Mouse (Mus musculus) midbrain, embryonic 14.5 days (tissue): ENCODE results near the gene Dnm2. TPM values are rescaled to one million over a fixed set of nuclear protein-coding genes. Genes with fewer than 3 reads are reported as not detected.
A peak's percentile ranks its signal among the peaks of the same experiment; 100 is the strongest.

Experiments
- ATAC-seq: fragments of 200-750 bp; cut with Nextera tagmentation; 2 replicates; pipeline ENCODE4 v1.8.0; 2017; ENCODE audit warnings: moderate number of reproducible peaks, moderate library complexity; ENCODE audit not compliant: low FRiP score, low TSS enrichment
- DNase-seq: peaks from one replicate; pipeline ENCODE4 v3.0.0-alpha.2; 2015
- H3K27ac ChIP-seq: fragments of 300-500 bp; sonication (generic); replicated peaks from 2 replicates; pipeline ENCODE4 v1.5.1; 2014; ENCODE audit warnings: mild to moderate bottlenecking, low read depth, low read length, moderate library complexity
- H3K27me3 ChIP-seq: fragments of 300-500 bp; sonication (generic); 2 replicates; pipeline ENCODE4 v1.6.1; 2014; ENCODE audit warnings: low read length, control low read depth, mixed read lengths; ENCODE audit not compliant: control insufficient read depth, insufficient read depth
- H3K36me3 ChIP-seq: fragments of 300-500 bp; sonication (generic); 2 replicates; pipeline ENCODE4 v1.6.1; 2014; ENCODE audit warnings: low read length, control low read depth; ENCODE audit not compliant: control insufficient read depth, insufficient read depth
- H3K4me1 ChIP-seq: fragments of 300-500 bp; sonication (generic); 2 replicates; pipeline ENCODE4 v1.6.1; 2014; ENCODE audit warnings: mild to moderate bottlenecking, antibody characterized with exemption, low read length, control low read depth; ENCODE audit not compliant: control insufficient read depth, insufficient read depth
- H3K4me2 ChIP-seq: fragments of 300-500 bp; sonication (generic); 2 replicates; pipeline ENCODE4 v1.6.1; 2014; ENCODE audit warnings: mild to moderate bottlenecking, low read length, moderate library complexity
- H3K4me3 ChIP-seq: fragments of 300-500 bp; sonication (generic); replicated peaks from 2 replicates; pipeline ENCODE4 v1.5.1; 2014; ENCODE audit warnings: low read depth, low read length
- H3K9ac ChIP-seq: fragments of 300-500 bp; sonication (generic); replicated peaks from 2 replicates; pipeline ENCODE4 v1.6.1; 2014; ENCODE audit warnings: mild to moderate bottlenecking, low read length, moderate library complexity
- H3K9me3 ChIP-seq: fragments of 300-500 bp; sonication (generic); 2 replicates; pipeline ENCODE4 v1.6.1; 2016; ENCODE audit warnings: low read length, control low read depth, mixed read lengths; ENCODE audit not compliant: control insufficient read depth
- WGBS: fragments of 180-500 bp; shearing (Covaris S2); extraction: QIAGEN DNeasy Blood & Tissue Kit; methylation state at CpG from one replicate; pipeline ENCODE4 v1.1.7; 2014; 5-methylcytosine and 5-hydroxymethylcytosine counted together
- polyA plus RNA-seq: library from polyadenylated mRNA; unstranded; fragments of >200 nt; fragmentation: Nextera tagmentation; extraction: Ambion mirVana; gene quantifications from 2 replicates; pipeline ENCODE4 v1.2.1, GENCODE M21; 2014

Gene Dnm2
- polyA plus RNA-seq, 1 experiment from 2014 or later, result 54.5 TPM

GRCm38 (mm10) chr9:21545916-21546788 lies 121.4 kb downstream of the Dnm2 start:
- H3K27ac ChIP-seq, result peak overlapping the region; percentile 98
- peak; percentile 95 for ATAC-seq

GRCm38 (mm10) chr9:21546789-21547074 lies 122.0 kb downstream of the Dnm2 start, which contains the start of gene Carm1:
TSS of gene Carm1 (plus strand) at chr9:21546894.
- Histone ChIP-seq H3K36me3 (peaks cover 13% of the 10 kb centered on the region), H3K4me1 (peaks cover 18% of the 10 kb centered on the region), H3K4me3 (peak within 1 kb of the TSS; percentile 74), H3K4me2 (peak within 1 kb of the TSS; percentile 67), H3K9me3 (no peaks in the 10 kb centered on the region), H3K27me3 (no peaks in the 10 kb centered on the region), H3K9ac (peak within 1 kb of the TSS; percentile 94), H3K27ac (peak within 1 kb of the TSS; percentile 98)
- WGBS, result under 1% methylated on average over 42 of the region's 52 CpGs
- ATAC-seq (no peak), DNase-seq (no peak)

More at GRCm38 (mm10) chr9:21545916-21546788, 121.4 kb downstream of the Dnm2 start:
- Histone ChIP-seq H3K27me3 (no peaks in the 10 kb centered on the region), H3K4me3 (peak overlapping the region; percentile 74), H3K9ac (peak overlapping the region; percentile 94), H3K4me1 (peaks cover 18% of the 10 kb centered on the region), H3K4me2 (peak overlapping the region; percentile 67), H3K9me3 (no peaks in the 10 kb centered on the region), H3K36me3 (peaks cover 8% of the 10 kb centered on the region)
- WGBS, result under 1% methylated on average over 66 of the region's 67 CpGs
- peak; percentile 99 for DNase-seq

GRCm38 (mm10) chr9:21547075-21547941 lies 122.6 kb downstream of the Dnm2 start:
- Histone ChIP-seq H3K4me2 (peak overlapping the region; percentile 67), H3K27ac (peak overlapping the region; percentile 98), H3K9me3 (no peaks in the 10 kb centered on the region), H3K4me1 (peaks cover 18% of the 10 kb centered on the region), H3K9ac (peak overlapping the region; percentile 94), H3K4me3 (peak overlapping the region; percentile 74), H3K36me3 (peaks cover 13% of the 10 kb centered on the region), H3K27me3 (no peaks in the 10 kb centered on the region)
- peak; percentile 32 for ATAC-seq
- peak; percentile 80 for DNase-seq
- under 1% methylated on average over 61 of the region's 66 CpGs for WGBS

DNA sequence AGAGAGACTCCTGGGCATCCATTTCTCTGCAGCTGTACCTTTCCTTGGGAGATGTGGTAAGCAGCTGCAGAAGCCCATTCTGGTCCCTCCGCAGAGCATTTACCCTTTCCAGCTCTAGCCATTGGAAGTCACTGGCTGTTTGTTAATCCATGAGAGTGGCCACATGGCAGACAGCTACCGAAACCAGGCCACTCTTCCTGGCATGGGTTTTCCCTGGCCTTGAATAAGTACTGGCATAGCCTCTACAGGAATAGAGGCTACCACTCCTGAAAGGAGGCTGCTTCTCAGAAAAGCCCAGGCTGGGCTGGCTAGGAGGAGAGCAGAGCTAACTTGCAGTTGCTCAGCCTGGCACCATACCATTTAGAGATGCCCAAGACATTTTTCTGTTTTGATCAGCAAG lies 126.3 kb downstream of the Dnm2 start:
- 98% methylated on average over 2 of the region's 2 CpGs for WGBS
- Histone ChIP-seq H3K9me3 (no peaks in the 10 kb centered on the region), H3K36me3 (peaks cover 16% of the 10 kb centered on the region), H3K9ac (no peak overlapping the region), H3K4me1 (peaks cover 10% of the 10 kb centered on the region), H3K27ac (no peak overlapping the region), H3K27me3 (no peaks in the 10 kb centered on the region), H3K4me3 (no peak overlapping the region), H3K4me2 (no peak overlapping the region)
- ATAC-seq (no peak), DNase-seq (no peak)

DNA sequence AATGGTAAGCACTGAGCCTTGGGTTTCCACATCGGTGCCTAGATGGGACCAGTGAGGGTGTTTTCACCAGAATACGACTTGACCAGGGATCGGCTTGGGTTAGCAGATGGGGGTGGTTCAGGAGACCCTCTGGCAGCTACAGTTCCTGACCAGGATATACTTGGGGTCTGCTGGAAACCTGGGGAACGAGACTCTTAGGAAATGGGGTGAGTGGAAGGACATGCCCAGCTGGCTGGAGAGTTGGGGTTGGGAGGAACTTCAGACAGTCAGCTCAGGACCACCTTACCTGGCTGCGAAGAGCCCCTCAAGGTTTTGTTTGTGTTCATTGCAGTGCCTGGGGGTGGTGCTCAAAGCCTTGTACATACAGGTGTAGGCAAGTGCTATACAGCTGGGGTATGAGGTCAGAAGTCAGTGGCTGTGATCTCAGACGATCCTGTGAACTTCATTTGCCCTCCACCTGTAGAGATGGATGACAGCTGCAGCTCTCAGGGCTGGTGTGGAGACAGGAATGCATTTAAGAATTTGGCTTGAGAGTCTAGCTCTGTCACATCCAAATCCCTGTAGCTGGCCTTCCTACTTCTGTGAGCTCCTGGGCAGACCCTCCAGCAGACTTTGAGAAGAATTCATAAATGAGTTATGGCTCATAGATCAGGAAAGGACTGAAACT lies 129.0 kb downstream of the Dnm2 start:
- Histone ChIP-seq H3K27me3 (no peaks in the 10 kb centered on the region), H3K36me3 (peaks cover 25% of the 10 kb centered on the region), H3K9ac (no peak overlapping the region), H3K4me3 (no peak overlapping the region), H3K4me1 (0 out of 2 replicates have a peak, but pooled peaks cover 3% of the 10 kb centered on the region), H3K4me2 (no peak overlapping the region), H3K9me3 (no peaks in the 10 kb centered on the region), H3K27ac (no peak overlapping the region)
- ATAC-seq (no peak), DNase-seq (no peak)
- 94% methylated on average over 6 of the region's 6 CpGs for WGBS

GRCm38 (mm10) chr9:21555198-21555742 lies 130.6 kb downstream of the Dnm2 start:
- Histone ChIP-seq H3K27ac (no peak overlapping the region), H3K4me3 (no peak overlapping the region), H3K27me3 (no peaks in the 10 kb centered on the region), H3K9ac (no peak overlapping the region), H3K9me3 (no peaks in the 10 kb centered on the region), H3K4me2 (no peak overlapping the region), H3K36me3 (peaks cover 23% of the 10 kb centered on the region), H3K4me1 (no peaks in the 10 kb centered on the region)
- ATAC-seq, result no peak
- 88% methylated on average over 6 of the region's 6 CpGs for WGBS
- no peak for DNase-seq

GRCm38 (mm10) chr9:21556996-21557395 lies 132.3 kb downstream of the Dnm2 start:
- Histone ChIP-seq H3K4me1 (no peaks in the 10 kb centered on the region), H3K27ac (no peak overlapping the region), H3K9me3 (no peaks in the 10 kb centered on the region), H3K27me3 (no peaks in the 10 kb centered on the region), H3K36me3 (peaks cover 19% of the 10 kb centered on the region), H3K9ac (no peak overlapping the region), H3K4me2 (no peak overlapping the region), H3K4me3 (no peak overlapping the region)
- DNase-seq (no peak), ATAC-seq (no peak)
- WGBS, result 91% methylated on average over 2 of the region's 2 CpGs
